Mouse (Mus musculus) naive thymus-derived CD4-positive, alpha-beta T cell, adult 2 months (primary cell): ENCODE results near the gene Lats1.
A peak's percentile ranks its signal among the peaks of the same experiment; 100 is the strongest.

Source experiments
- DNase-seq: peaks from one replicate; pipeline ENCODE4 v3.0.0-alpha.2; 2011; ENCODE audit warnings: low read depth

Lats1 gene

GRCm38 (mm10) chr10:7680731-7681301 is at the start of gene Lats1, which contains the start of gene Pcmt1:
Gene Lats1 (plus strand): TSS chr10:7681214.
Gene Pcmt1 (minus strand): TSS chr10:7681136.
- DNase-seq: peak; percentile 86

DNA sequence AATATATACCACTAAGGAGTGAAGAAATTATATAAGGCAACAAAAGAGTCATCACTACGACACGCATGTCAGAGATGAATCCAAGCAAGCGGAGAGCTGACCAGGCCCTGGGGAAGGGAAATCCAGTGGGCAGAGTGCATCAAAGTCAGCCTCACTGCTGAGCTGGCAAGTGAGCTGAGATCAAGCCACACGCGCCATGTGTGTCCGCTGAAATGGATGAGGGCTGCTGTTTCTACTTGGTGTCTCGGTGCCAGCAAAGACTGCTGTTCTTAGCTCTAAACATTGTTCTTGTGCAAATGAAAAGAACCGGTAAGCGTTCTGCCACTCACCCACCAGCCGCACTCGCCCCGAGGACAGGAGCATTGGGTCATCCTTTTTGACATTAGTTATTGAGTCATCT is 40.6 kb upstream of the Lats1 start:
- no peak for DNase-seq

DNA sequence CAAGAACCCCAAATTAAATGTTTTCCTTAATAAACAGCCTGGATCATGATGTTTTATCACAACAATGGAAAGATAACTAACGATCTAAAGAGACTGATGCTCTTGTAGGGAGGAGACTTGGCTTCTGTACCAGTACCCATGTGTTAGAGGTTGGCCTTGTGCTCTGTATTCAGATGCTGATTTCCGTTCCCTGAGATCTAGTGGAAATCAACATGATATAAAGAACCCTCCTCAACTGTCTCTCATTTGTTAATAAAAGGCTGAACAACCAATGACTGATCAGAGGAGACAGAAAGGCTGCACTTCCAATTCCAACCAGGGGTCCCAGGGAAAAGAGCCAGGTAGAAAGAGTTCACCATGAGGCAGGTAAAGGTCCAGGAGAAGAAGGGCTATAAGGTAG is 35.1 kb upstream of the Lats1 start:
- no peak for DNase-seq

DNA sequence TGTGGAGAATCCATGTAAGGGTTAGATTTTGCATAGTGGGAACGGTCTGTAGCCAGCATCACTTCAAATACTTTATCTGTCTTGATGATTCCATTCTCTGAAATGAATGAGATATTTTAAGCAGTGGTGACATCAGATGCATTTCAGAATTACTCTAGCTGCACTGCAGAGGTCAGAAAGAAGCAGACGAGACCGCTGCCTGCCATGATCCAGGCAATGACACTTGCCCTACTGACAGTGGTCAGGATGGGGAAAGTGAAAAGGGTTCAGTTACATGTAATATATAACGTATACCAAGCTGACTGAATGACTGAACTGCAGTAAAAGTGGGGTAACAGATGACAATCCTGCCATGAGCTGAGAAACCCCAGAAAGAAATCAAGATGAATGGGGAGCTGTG is 32.0 kb upstream of the Lats1 start:
- DNase-seq: no peak

DNA sequence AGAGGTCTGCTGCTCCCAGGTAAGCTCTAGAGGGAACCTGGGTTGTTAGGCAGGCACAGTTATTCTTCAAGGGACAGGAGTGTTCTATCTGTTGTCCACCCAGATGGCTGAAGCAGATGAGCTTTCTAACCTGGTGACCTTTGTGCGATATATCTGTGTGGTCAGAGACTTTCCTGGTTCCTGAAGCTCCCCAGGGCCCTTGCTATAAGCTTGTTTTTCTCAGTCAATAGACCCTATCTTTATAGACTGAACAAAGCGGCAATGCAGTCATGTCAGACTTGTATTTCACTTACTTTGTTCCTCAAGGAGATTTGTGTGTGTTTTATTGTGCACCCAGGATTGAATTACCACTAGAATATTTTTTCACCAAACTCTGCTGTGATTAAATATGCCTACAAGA is 30.0 kb upstream of the Lats1 start:
- DNase-seq: no peak

DNA sequence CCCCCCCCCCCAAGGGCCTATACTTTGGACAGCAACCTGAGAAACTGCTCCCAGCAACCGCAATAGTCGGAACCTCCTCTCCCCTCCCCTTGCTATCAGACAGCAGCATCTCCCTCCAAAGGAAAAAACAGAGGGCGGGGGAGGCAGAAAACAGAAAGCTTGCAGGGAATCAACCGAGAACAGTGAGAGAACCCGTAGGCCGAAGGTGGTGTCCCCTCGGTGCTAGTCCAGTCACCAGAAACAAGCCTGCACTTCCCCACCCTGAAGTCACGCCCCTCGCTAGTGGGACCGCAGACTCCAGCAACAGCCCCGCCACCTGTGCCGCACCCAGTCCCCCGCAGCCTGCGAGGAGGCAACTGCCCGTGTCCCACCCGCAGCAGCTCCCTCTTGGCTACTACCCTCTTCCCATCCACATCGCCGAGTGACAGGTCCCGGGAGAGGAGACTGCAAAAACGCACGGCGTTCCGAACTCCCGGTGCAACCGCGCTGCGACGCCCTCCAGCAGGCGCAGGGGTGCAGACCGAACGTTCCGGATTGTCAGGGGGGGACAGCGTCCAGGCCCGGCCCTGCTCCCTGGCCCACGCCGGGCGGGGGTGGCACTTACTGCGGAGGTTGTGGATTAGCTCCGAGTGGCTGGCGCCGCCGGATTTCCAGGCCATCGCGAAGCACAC is 18.4 kb upstream of the Lats1 start:
- DNase-seq: peak; percentile 67

GRCm38 (mm10) chr10:7663159-7664026 is 17.6 kb upstream of the Lats1 start:
- DNase-seq: peak; percentile 89

DNA sequence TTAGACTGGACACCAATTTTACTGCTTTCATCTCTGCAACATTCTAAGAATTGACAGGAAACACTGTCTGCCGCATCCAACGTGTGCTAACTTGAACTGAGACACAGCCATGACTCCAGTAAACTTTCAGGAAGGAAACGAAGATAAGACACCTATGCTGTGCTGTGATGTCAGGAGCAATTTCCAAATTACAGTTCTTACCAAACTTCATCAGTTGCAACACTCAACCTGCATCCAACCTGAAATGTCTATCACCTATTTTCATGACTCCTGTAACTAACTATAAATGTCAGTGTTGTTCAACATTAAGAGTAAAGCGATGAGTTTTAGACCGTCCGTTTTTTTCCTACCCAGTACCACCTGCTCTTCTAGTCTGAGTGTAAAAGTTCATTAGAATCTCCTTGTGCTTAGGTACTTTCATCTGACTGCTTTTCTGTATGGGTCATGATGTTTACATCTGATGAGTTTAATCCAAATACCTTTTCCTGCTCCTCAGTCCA is 16.9 kb upstream of the Lats1 start:
- DNase-seq: no peak

- no peak for DNase-seq
Observed at GRCm38 (mm10) chr10:7664889-7665288, 16.1 kb upstream of the Lats1 start.

- DNase-seq: peak; percentile 94
Observed at GRCm38 (mm10) chr10:7667342-7667802, 13.6 kb upstream of the Lats1 start, which contains the start of gene Nup43. Gene Nup43 (plus strand): TSS chr10:7667503.

DNA sequence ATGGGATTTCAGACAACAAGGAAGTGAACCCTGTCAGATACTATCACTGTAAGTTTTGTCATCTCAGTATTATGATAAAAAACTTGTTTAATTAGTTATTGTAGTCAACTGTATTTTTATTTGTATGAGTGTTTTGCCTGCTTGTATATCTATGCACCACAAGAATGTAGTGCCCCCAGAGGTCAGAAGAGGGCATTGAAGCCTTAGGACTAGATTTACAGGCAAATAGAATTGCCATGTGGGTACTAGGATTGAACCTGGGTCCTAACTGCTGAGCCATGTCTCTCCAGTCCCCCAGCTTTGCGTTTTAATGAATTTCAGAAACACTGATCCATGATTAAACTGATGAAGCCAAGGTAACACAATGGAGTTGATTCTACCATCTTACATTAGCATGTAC is 7.3 kb upstream of the Lats1 start:
- peak; percentile 68 for DNase-seq

- peak; percentile 67 for DNase-seq
Observed at GRCm38 (mm10) chr10:7681343-7682025, 470 bp downstream of the Lats1 start.

- no peak for DNase-seq
Observed at GRCm38 (mm10) chr10:7682249-7682648, 1.2 kb downstream of the Lats1 start.

GRCm38 (mm10) chr10:7686902-7687301 is 5.9 kb downstream of the Lats1 start:
- DNase-seq: no peak

DNA sequence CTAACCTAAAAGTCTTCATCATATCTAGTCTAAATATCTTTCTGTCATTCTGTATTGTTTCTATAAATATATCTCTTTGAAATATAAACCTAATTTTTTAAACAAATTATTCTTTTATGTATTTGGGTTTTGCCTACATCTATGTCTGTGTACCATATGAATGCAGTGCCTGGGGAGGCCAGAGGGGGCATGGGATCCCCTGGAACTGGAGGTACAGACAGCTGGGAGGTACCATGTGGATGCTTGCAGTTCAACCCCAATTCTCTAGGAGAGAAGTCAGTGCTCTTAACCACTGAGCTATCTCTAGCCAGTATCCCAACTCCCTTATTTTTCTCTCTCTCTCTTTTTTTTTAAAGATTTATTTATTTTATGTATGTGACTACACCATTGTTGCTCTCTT is 14.3 kb downstream of the Lats1 start:
- peak; percentile 39 for DNase-seq

GRCm38 (mm10) chr10:7700120-7700519 is 19.1 kb downstream of the Lats1 start:
- DNase-seq: no peak

GRCm38 (mm10) chr10:7702586-7702985 is 21.6 kb downstream of the Lats1 start:
- DNase-seq: no peak

DNA sequence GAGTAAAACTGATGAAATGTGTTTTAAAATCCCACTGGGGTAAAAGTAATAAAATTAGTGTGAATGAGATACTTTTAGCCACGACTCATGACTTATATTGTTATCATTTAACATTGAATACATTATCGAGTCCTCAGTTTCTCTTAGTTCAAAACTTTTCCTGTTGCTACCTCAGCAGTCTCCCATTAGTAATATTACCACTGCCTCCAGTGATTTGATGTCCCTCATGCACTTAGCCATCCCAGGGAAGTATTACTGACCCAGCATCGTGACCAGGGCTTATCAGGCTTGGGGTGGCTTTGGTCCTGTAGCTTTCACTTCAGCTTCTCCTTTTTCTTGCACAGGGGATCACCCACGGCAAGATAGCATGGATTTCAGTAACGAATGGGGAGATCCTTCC is 29.1 kb downstream of the Lats1 start:
- DNase-seq: no peak

- no peak for DNase-seq
Observed at GRCm38 (mm10) chr10:7712506-7712905, 31.5 kb downstream of the Lats1 start.

- DNase-seq: no peak
Observed at GRCm38 (mm10) chr10:7715056-7715455, 34.0 kb downstream of the Lats1 start.

- DNase-seq: peak; percentile 99
Observed at GRCm38 (mm10) chr10:7725751-7726500, 44.9 kb downstream of the Lats1 start, which contains the start of gene Katna1. Gene Katna1 (plus strand): TSS chr10:7726000.
